Mouse (Mus musculus) midbrain, embryonic 15.5 days (tissue): Measurements from ENCODE around the gene Nedd8. TPM values are rescaled to one million over a fixed set of nuclear protein-coding genes. Genes with fewer than 3 reads are reported as not detected.
A peak's percentile ranks its signal among the peaks of the same experiment; 100 is the strongest.

Experiments used
- ATAC-seq: fragments of 200-750 bp; cut with Nextera tagmentation; replicated peaks from 2 replicates; pipeline ENCODE4 v1.8.0; 2017; ENCODE audit warnings: moderate TSS enrichment
- H3K27ac ChIP-seq: fragments of 300-500 bp; sonication (generic); 2 replicates; pipeline ENCODE4 v1.5.1; 2015; ENCODE audit warnings: mild to moderate bottlenecking, inconsistent platforms
- H3K27me3 ChIP-seq: fragments of 300-500 bp; sonication (generic); replicated peaks from 2 replicates; pipeline ENCODE4 v1.6.1; 2015; ENCODE audit warnings: inconsistent platforms
- H3K36me3 ChIP-seq: fragments of 300-500 bp; sonication (generic); replicated peaks from 2 replicates; pipeline ENCODE4 v1.6.1; 2015; ENCODE audit warnings: inconsistent platforms
- H3K4me1 ChIP-seq: fragments of 300-500 bp; sonication (generic); 2 replicates; pipeline ENCODE4 v1.6.1; 2015; ENCODE audit warnings: inconsistent platforms
- H3K4me2 ChIP-seq: fragments of 300-500 bp; sonication (generic); 2 replicates; pipeline ENCODE4 v1.6.1; 2015; ENCODE audit warnings: inconsistent platforms, mild to moderate bottlenecking, moderate library complexity
- H3K4me3 ChIP-seq: fragments of 300-500 bp; sonication (generic); 2 replicates; pipeline ENCODE4 v1.5.1; 2015; ENCODE audit warnings: mild to moderate bottlenecking, inconsistent platforms
- H3K9ac ChIP-seq: fragments of 300-500 bp; sonication (generic); 2 replicates; pipeline ENCODE4 v1.6.1; 2015; ENCODE audit warnings: mild to moderate bottlenecking, inconsistent platforms
- H3K9me3 ChIP-seq: fragments of 300-500 bp; sonication (generic); 2 replicates; pipeline ENCODE4 v1.6.1; 2016; ENCODE audit warnings: inconsistent platforms
- WGBS: fragments of 180-500 bp; shearing (Covaris S2); methylation state at CpG from one replicate; pipeline ENCODE4 v1.1.7; 2015; ENCODE audit warnings: mixed read lengths; 5-methylcytosine and 5-hydroxymethylcytosine counted together
- polyA plus RNA-seq: library from polyadenylated mRNA; unstranded; fragments of >200 nt; fragmentation: Nextera tagmentation; extraction: Ambion mirVana; gene quantifications from 2 replicates; pipeline ENCODE4 v1.2.1, GENCODE M21; 2015

Nedd8 gene
- polyA plus RNA-seq, 1 experiment from 2014 or later: 550 TPM

DNA sequence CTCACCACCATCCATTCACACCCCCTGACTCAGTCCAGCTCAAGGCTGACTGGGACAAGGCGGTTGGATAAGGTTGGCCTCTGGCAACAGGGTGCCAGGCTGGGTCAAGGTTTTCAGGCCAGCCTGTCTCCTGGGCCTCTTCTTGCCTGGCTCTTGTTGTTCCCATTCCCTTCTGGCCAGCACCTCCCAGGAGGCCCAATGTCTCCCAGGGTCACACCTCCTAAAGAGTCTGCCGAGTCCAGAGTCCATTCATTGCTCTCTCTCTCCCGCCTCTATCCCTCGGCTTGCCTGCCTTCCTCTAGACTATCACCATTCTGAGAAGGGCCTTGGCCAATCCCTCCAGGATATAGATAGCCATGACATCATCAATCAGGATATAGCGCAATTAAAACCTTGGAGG is 13.9 kb downstream of the Nedd8 start:
- WGBS: 92% methylated on average over 5 of the region's 5 CpGs
- H3K4me3 ChIP-seq: no peak overlapping the region
- ATAC-seq: no peak
- no peak overlapping the region for H3K9ac ChIP-seq
- H3K9me3 ChIP-seq: no peaks in the 10 kb centered on the region
- no peak overlapping the region for H3K27ac ChIP-seq
- H3K4me2 ChIP-seq: no peak overlapping the region
- H3K4me1 ChIP-seq: peaks cover 16% of the 10 kb centered on the region
- no peaks in the 10 kb centered on the region for H3K27me3 ChIP-seq
- H3K36me3 ChIP-seq: peaks cover 7% of the 10 kb centered on the region; the same call in 1 of the 2 replicates

DNA sequence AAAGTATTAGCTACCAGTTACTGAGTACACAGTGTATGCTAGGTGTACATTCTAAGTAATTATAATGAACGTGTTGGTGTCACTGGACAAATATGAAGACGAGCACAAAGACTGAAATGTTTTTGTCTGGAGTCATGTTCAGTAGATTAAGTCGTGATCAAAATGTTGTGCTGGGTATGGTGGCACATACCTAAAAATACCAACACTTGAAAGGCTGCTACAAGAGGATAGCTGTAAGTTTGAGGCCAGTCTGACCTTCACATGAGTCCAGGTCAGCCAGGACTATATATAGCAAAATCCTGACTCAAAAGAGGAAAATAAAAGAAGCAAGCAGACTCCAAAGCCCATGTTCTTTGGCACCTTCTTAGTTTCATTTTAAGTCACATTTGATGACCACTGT is 15.0 kb downstream of the Nedd8 start:
- 88% methylated on average over 3 of the region's 3 CpGs for whole genome bisulfite sequencing
- Histone ChIP-seq H3K27me3 (no peaks in the 10 kb centered on the region), H3K4me2 (no peak overlapping the region)

GRCm38 (mm10) chr14:55651528-55651927 is 20.4 kb downstream of the Nedd8 start:
- H3K27me3 ChIP-seq: no peaks in the 10 kb centered on the region
- no peaks in the 10 kb centered on the region for H3K36me3 ChIP-seq
- H3K9ac ChIP-seq: no peak overlapping the region
- H3K4me3 ChIP-seq: no peak overlapping the region
- H3K4me2 ChIP-seq: no peak overlapping the region
- no peak; the same call in 1 of the 2 replicates for ATAC-seq
- H3K9me3 ChIP-seq: no peaks in the 10 kb centered on the region
- 89% methylated on average over 7 of the region's 7 CpGs for WGBS
- H3K27ac ChIP-seq: no peak overlapping the region
- no peaks in the 10 kb centered on the region for H3K4me1 ChIP-seq

More for the DNA sequence above, 15.0 kb downstream of the Nedd8 start:
- Histone ChIP-seq H3K4me3 (no peak overlapping the region), H3K4me1 (peaks cover 16% of the 10 kb centered on the region), H3K9me3 (no peaks in the 10 kb centered on the region), H3K27ac (no peak overlapping the region), H3K9ac (no peak overlapping the region), H3K36me3 (0 out of 2 replicates have a peak, but pooled peaks cover 4% of the 10 kb centered on the region)
- no peak for ATAC-seq

DNA sequence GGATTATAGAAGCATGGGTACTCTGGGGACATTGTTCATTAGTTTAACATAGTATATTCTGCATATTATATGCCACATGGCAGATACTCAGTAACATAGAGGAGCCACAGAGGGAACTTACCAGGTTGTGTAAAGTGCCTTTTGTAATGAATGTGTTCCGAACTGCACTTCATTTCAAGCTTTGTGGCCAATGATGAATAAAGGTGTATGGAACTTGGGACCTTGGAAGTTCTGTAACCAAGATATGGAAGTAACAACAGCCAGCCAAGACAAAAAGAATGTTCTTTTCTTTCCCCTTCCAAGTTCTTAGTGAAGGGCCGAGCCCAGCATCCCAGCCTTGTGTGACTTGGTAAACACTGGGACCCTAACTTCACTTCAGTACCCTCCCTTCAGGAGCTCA is 22.0 kb downstream of the Nedd8 start, which contains the start of gene Tssk4:
Tssk4 (plus strand) TSS at position 301 of the 400 bp plus-strand sequence.
- no peak for ATAC-seq
- H3K4me1 ChIP-seq: peaks cover 7% of the 10 kb centered on the region; the same call in 1 of the 2 replicates
- H3K27ac ChIP-seq: no peak within 1 kb of the TSS
- WGBS: 89% methylated on average over 2 of the region's 2 CpGs
- H3K4me2 ChIP-seq: no peak within 1 kb of the TSS
- no peak within 1 kb of the TSS for H3K4me3 ChIP-seq
- H3K9ac ChIP-seq: no peak within 1 kb of the TSS
- no peaks in the 10 kb centered on the region for H3K27me3 ChIP-seq
- H3K36me3 ChIP-seq: no peaks in the 10 kb centered on the region
- no peaks in the 10 kb centered on the region for H3K9me3 ChIP-seq

- WGBS: 30% methylated on average over 17 of the region's 17 CpGs
- Histone ChIP-seq H3K9me3 (no peaks in the 10 kb centered on the region), H3K4me3 (peak overlapping the region; percentile 87), H3K4me1 (peaks cover 23% of the 10 kb centered on the region), H3K27me3 (no peaks in the 10 kb centered on the region), H3K27ac (no peak overlapping the region), H3K36me3 (peaks cover 17% of the 10 kb centered on the region), H3K9ac (peak overlapping the region; percentile 85; the same call in 1 of the 2 replicates), H3K4me2 (peak overlapping the region; percentile 70)
- no peak for ATAC-seq
These were observed 27.5 kb downstream of the Nedd8 start for GRCm38 (mm10) chr14:55644261-55644888.

DNA sequence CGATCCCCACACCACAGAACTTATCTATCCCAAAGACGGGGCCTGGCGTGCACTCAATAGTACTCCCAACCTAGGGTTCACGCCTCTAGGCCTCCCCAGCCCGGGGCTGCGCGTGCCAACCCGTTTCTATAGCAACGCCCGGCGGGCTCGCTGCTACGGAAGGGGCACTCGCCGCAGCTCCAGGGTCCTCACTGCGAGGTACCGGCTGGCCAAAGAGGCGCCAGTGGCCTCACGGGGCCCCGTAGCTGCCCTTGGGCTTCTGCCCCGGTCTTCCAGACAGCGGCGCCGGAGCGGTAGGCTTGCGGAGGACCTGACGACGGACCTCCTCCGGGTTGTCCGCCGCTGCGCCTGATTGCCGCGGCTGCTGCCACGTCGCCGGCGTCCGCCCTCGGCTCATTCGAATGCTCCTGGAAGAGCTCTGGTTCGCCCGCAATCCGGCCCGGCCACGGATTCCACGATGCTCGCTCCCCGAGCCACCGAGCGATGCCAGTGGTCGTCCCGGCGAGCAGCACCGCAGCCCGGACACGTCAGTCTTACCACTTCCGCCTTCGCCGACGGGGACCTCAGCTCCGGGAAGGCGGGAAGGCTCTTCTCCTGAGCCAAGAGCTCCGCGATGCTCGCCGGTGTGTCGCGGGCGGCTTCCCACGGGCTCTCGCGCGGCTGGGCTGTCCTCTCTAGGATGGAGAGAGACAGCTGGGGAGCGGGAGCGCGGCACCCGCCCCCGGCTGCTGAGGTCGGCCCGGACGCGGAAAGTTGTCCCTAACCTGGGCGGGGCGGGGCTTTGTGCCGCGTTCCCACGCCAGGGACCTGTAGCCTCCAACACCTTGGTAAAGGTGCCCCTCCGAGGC is 28.6 kb downstream of the Nedd8 start, which contains the start of gene Tm9sf1:
Tm9sf1 (minus strand) TSS at position 747 of the 848 bp plus-strand sequence.
- ATAC-seq: peak; percentile 92
- H3K4me2 ChIP-seq: peak within 1 kb of the TSS; percentile 70
- H3K9me3 ChIP-seq: no peaks in the 10 kb centered on the region
- H3K36me3 ChIP-seq: peaks cover 22% of the 10 kb centered on the region
- H3K4me3 ChIP-seq: peak within 1 kb of the TSS; percentile 87
- WGBS: under 1% methylated on average over 86 of the region's 89 CpGs
- H3K9ac ChIP-seq: peak within 1 kb of the TSS; percentile 85
- no peaks in the 10 kb centered on the region for H3K27me3 ChIP-seq
- H3K27ac ChIP-seq: peak within 1 kb of the TSS; percentile 96
- peaks cover 23% of the 10 kb centered on the region for H3K4me1 ChIP-seq

DNA sequence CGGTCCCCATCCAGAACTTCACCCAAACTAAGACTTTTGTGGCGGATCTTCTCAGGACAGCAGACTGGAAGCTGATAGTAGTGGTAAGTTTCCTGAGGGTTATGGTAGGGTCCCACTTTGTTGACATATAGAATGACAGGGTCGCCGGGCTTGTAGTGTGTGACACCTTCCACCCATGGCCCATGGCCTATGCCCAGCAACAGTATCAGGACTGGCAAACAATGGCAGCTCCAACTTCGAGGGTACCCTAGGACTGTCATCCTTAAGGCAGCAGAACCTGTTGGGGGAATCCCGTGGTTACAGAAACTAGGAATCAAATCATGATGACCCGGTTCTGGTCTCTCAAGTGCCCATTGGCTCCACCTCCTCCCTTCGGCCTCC is 29.3 kb downstream of the Nedd8 start:
- Histone ChIP-seq H3K9me3 (no peaks in the 10 kb centered on the region), H3K4me3 (peak overlapping the region; percentile 87), H3K27me3 (no peaks in the 10 kb centered on the region), H3K27ac (peak overlapping the region; percentile 96), H3K4me1 (peaks cover 23% of the 10 kb centered on the region), H3K9ac (peak overlapping the region; percentile 85), H3K36me3 (peaks cover 27% of the 10 kb centered on the region), H3K4me2 (peak overlapping the region; percentile 70)
- WGBS: 16% methylated on average over 8 of the region's 8 CpGs
- ATAC-seq: peak; percentile 59

- peaks cover 26% of the 10 kb centered on the region for H3K4me1 ChIP-seq
- no peaks in the 10 kb centered on the region for H3K27me3 ChIP-seq
- H3K4me3 ChIP-seq: no peak overlapping the region
- H3K4me2 ChIP-seq: no peak overlapping the region
- 95% methylated on average over 13 of the region's 13 CpGs for WGBS
- no peaks in the 10 kb centered on the region for H3K9me3 ChIP-seq
- H3K36me3 ChIP-seq: peaks cover 31% of the 10 kb centered on the region
- ATAC-seq: no peak
- no peak overlapping the region for H3K9ac ChIP-seq
- no peak overlapping the region for H3K27ac ChIP-seq
These were observed 30.6 kb downstream of the Nedd8 start for GRCm38 (mm10) chr14:55641291-55641690.

- no peak for ATAC-seq
- WGBS: 96% methylated on average over 14 of the region's 14 CpGs
- Histone ChIP-seq H3K9ac (no peak overlapping the region; the same call in 1 of the 2 replicates), H3K27me3 (no peaks in the 10 kb centered on the region), H3K4me3 (no peak overlapping the region), H3K36me3 (peaks cover 31% of the 10 kb centered on the region), H3K9me3 (no peaks in the 10 kb centered on the region), H3K27ac (no peak overlapping the region), H3K4me2 (no peak overlapping the region), H3K4me1 (peaks cover 30% of the 10 kb centered on the region)
These were observed 31.1 kb downstream of the Nedd8 start for GRCm38 (mm10) chr14:55640816-55641215.

DNA sequence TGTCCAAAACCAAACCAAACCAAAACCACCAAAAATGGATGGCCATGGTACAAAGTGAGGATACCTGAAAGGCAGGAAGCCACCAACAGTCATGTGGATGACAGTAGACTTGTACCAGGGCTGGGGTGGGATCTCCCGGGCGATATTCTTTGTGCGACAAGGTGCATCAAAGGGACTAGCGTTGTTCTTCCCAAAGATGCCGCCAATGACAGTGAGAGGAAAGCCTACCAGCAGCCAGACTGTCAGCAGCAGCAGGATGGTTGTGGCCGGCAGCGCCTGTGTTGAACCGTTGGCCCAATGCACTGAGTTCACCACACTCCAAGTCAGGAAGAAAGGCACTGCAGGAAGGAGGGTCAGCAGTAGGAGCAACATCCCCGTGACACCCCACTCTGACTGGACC is 34.1 kb downstream of the Nedd8 start, which contains the start of gene Gm49378:
Gm49378 (minus strand) TSS at position 101 of the 400 bp plus-strand sequence.
- ATAC-seq: no peak
- H3K27ac ChIP-seq: no peak within 1 kb of the TSS
- H3K36me3 ChIP-seq: peaks cover 40% of the 10 kb centered on the region
- no peaks in the 10 kb centered on the region for H3K27me3 ChIP-seq
- no peak within 1 kb of the TSS for H3K4me2 ChIP-seq
- H3K4me1 ChIP-seq: peaks cover 27% of the 10 kb centered on the region
- no peaks in the 10 kb centered on the region for H3K9me3 ChIP-seq
- 95% methylated on average over 9 of the region's 9 CpGs for WGBS
- H3K9ac ChIP-seq: no peak within 1 kb of the TSS
- H3K4me3 ChIP-seq: no peak within 1 kb of the TSS

GRCm38 (mm10) chr14:55635523-55636007 is 36.4 kb downstream of the Nedd8 start, which contains the start of gene Ipo4:
TSS of gene Ipo4 (minus strand) at chr14:55635957.
- Histone ChIP-seq H3K9ac (peak within 1 kb of the TSS; percentile 72), H3K4me2 (peak within 1 kb of the TSS; percentile 90), H3K36me3 (peaks cover 55% of the 10 kb centered on the region), H3K4me1 (peaks cover 20% of the 10 kb centered on the region), H3K27ac (peak within 1 kb of the TSS; percentile 78), H3K9me3 (no peaks in the 10 kb centered on the region), H3K4me3 (peak within 1 kb of the TSS; percentile 66), H3K27me3 (no peaks in the 10 kb centered on the region)
- peak; percentile 93 for ATAC-seq
- 1% methylated on average over 32 of the region's 33 CpGs for WGBS

DNA sequence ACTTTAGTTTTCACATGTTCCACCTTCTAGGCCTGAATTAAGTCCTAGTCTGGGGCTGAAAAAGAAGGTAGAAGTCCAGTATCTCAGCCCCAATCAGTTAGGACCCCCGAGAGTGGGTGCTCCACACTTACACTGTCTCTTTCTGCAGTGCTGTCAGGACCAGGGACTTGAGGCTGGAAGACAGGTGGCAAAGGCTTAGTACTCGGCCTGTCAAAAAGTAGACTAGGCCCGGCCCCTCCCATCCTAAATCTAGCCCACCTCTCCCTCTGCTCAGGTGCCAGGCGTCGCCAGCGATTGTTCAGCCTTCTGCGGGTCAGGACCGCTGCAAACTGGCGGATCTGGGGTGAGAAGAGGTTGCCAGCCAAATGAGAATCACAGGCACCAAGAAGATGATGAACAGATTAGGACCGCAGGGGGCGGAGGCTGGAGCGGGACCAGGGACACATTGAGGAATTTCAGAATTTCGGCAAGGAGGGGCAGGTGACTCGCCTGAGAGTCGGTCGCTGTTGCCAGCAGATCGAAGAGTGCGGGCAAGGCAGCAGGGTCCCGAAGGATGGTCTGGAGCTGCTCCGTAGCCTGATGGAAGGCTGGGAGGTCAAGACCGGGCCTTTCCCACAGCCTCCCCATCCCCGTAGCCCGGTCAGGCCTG is 36.9 kb downstream of the Nedd8 start:
- H3K4me2 ChIP-seq: peak overlapping the region; percentile 90
- H3K4me3 ChIP-seq: peak overlapping the region; percentile 66
- H3K4me1 ChIP-seq: peaks cover 20% of the 10 kb centered on the region
- no peaks in the 10 kb centered on the region for H3K9me3 ChIP-seq
- peak; percentile 79 for ATAC-seq
- peak overlapping the region; percentile 78 for H3K27ac ChIP-seq
- 3% methylated on average over 23 of the region's 23 CpGs for WGBS
- peak overlapping the region; percentile 72 for H3K9ac ChIP-seq
- H3K27me3 ChIP-seq: no peaks in the 10 kb centered on the region
- H3K36me3 ChIP-seq: peaks cover 56% of the 10 kb centered on the region
